Mouse (Mus musculus) liver, postnatal 0 days (tissue): Measurements from ENCODE around the gene Lmf1. TPM values are rescaled to one million over a fixed set of nuclear protein-coding genes. Genes with fewer than 3 reads are reported as not detected.
A peak's percentile ranks its signal among the peaks of the same experiment; 100 is the strongest.

Experiments used
- ATAC-seq: fragments of 200-750 bp; cut with Nextera tagmentation; 2 replicates; pipeline ENCODE4 v1.8.0; 2017; ENCODE audit warnings: mild to moderate bottlenecking, moderate library complexity
- DNase-seq: peaks from one replicate; pipeline ENCODE4 v3.0.0-alpha.2; 2016
- H3K27ac ChIP-seq: fragments of 300-500 bp; sonication (generic); 2 replicates; pipeline ENCODE4 v1.5.1; 2014; ENCODE audit warnings: antibody characterized with exemption, moderate library complexity, mild to moderate bottlenecking, low read depth
- H3K27me3 ChIP-seq: fragments of 300-500 bp; sonication (generic); 2 replicates; pipeline ENCODE4 v1.6.1; 2014; ENCODE audit warnings: low read length, control low read depth, mixed read lengths; ENCODE audit not compliant: insufficient read depth
- H3K36me3 ChIP-seq: fragments of 300-500 bp; sonication (generic); replicated peaks from 2 replicates; pipeline ENCODE4 v1.6.1; 2014; ENCODE audit warnings: mild to moderate bottlenecking, control low read depth, low read length, moderate library complexity, mixed read lengths; ENCODE audit not compliant: insufficient read depth
- H3K4me1 ChIP-seq: fragments of 300-500 bp; sonication (generic); 2 replicates; pipeline ENCODE4 v1.6.1; 2014; ENCODE audit warnings: antibody characterized with exemption, mild to moderate bottlenecking, control low read depth; ENCODE audit not compliant: insufficient read depth
- H3K4me2 ChIP-seq: fragments of 300-500 bp; sonication (generic); 2 replicates; pipeline ENCODE4 v1.6.1; 2014; ENCODE audit warnings: low read depth, mild to moderate bottlenecking, low read length, moderate library complexity, mixed read lengths
- H3K4me3 ChIP-seq: fragments of 300-500 bp; sonication (generic); 2 replicates; pipeline ENCODE4 v1.5.1; 2014; ENCODE audit warnings: low read depth, low read length
- H3K9ac ChIP-seq: fragments of 300-500 bp; sonication (generic); replicated peaks from 2 replicates; pipeline ENCODE4 v1.6.1; 2014; ENCODE audit warnings: mild to moderate bottlenecking, moderate library complexity
- H3K9me3 ChIP-seq: fragments of 300-500 bp; sonication (generic); 2 replicates; pipeline ENCODE4 v1.6.1; 2016; ENCODE audit warnings: mild to moderate bottlenecking, control low read depth, low read length, mixed read lengths
- CTCF ChIP-seq: sonication (generic); IDR thresholded peaks from 2 replicates; pipeline ENCODE4 v1.5.1; 2016; ENCODE audit warnings: antibody characterized with exemption, low read depth
- EP300 ChIP-seq: IDR thresholded peaks from 2 replicates; pipeline ENCODE4 v1.6.1; 2016; ENCODE audit warnings: antibody characterized with exemption, low read depth, mild to moderate bottlenecking
- WGBS: fragments of 180-500 bp; shearing (Covaris S2); extraction: QIAGEN DNeasy Blood & Tissue Kit; methylation state at CpG from one replicate; pipeline ENCODE4 v1.1.7; 2014; ENCODE audit not compliant: insufficient replicate concordance; 5-methylcytosine and 5-hydroxymethylcytosine counted together
- polyA plus RNA-seq: library from polyadenylated mRNA; unstranded; fragments of >200 nt; fragmentation: Nextera tagmentation; extraction: Ambion mirVana; gene quantifications from 2 replicates; pipeline ENCODE4 v1.2.1, GENCODE M21; 2015

The Lmf1 gene
- polyA plus RNA-seq, 1 experiment from 2014 or later = 12.5 TPM

DNA sequence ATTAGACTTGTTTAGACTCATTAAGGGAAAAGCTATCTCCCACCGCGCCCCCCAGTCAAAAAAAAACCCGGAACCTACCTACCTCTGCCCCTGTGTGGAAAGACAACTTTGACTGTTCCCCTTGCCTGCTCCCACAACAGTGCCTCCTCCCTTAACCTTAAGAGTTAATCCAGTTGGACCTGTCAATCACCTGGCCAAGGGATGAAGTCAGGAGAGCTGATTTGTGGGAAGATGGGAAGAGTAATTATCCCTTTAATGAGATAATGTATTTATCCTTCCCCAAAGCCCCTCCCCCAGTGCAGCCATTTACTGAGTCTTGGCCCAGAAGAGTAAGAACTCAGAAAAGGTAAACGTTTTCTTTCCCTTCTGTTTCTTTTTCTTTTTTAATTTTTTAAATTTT is 110.0 kb downstream of the Lmf1 start:
- Histone ChIP-seq H3K4me3 (no peak overlapping the region), H3K4me2 (no peak overlapping the region), H3K36me3 (no peaks in the 10 kb centered on the region), H3K9ac (no peak overlapping the region), H3K9me3 (no peaks in the 10 kb centered on the region), H3K27ac (no peak overlapping the region), H3K27me3 (peaks cover 9% of the 10 kb centered on the region; the same call in 1 of the 2 replicates), H3K4me1 (no peaks in the 10 kb centered on the region)
- WGBS = 62% methylated on average over 4 of the region's 4 CpGs
- TF ChIP-seq CTCF (no peak), EP300 (no peak)
- ATAC-seq = no peak
- DNase-seq = no peak

DNA sequence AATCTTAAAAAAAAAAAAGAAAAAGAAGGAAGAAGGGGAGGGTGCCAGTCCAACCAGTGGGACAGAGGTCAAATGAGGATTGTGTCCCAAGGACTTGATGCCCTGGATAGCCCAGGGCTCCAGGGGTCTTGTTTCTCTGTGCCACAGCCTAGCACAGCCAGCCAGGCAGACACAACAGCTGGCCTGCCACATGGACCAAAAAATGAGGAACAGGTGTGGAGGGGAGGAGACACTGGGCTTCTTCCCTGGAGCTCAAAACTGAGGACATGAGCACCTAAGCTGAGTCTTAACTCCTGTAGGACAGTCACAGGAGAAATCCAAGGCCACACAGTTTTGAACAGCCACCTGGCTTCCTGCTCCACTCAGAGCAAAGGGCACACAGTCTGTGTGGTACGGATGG is 117.4 kb downstream of the Lmf1 start:
- 25% methylated on average over 1 of the region's 1 CpGs for WGBS
- no peak for DNase-seq
- no peaks in the 10 kb centered on the region for H3K27me3 ChIP-seq
- no peaks in the 10 kb centered on the region for H3K4me1 ChIP-seq
- H3K36me3 ChIP-seq = no peaks in the 10 kb centered on the region
- no peak for ATAC-seq
- H3K4me3 ChIP-seq = no peak overlapping the region
- no peak for TF ChIP-seq CTCF
- no peak for TF ChIP-seq EP300
- H3K27ac ChIP-seq = no peak overlapping the region
- no peak overlapping the region for H3K9ac ChIP-seq
- no peaks in the 10 kb centered on the region for H3K9me3 ChIP-seq
- no peak overlapping the region for H3K4me2 ChIP-seq

DNA sequence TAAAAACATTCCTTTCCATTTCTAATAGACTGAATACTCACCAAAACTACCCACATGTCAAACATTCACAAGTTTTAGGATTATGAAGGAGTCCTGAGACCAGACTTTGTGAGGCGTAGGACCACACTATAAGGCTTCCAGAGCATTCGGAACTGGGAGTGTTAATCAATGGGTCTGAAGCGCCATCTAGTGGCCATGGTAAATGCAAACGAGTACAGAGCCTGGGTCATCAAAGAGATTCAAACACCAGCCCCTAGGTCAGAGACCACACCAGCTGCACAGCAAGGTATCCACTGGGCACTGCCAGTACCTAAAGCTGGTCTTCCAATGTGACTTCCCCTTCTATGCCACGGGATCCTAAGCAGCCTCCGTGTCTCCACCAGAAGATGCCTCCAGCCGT is 119.6 kb downstream of the Lmf1 start:
- Histone ChIP-seq H3K27ac (no peak overlapping the region), H3K36me3 (no peaks in the 10 kb centered on the region), H3K27me3 (no peaks in the 10 kb centered on the region), H3K9me3 (no peaks in the 10 kb centered on the region), H3K4me1 (no peaks in the 10 kb centered on the region), H3K4me2 (no peak overlapping the region), H3K4me3 (no peak overlapping the region), H3K9ac (no peak overlapping the region)
- DNase-seq = peak; percentile 79
- WGBS = 15% methylated on average over 7 of the region's 7 CpGs
- TF ChIP-seq EP300 (no peak), CTCF (peak; percentile 88)
- no peak for ATAC-seq

DNA sequence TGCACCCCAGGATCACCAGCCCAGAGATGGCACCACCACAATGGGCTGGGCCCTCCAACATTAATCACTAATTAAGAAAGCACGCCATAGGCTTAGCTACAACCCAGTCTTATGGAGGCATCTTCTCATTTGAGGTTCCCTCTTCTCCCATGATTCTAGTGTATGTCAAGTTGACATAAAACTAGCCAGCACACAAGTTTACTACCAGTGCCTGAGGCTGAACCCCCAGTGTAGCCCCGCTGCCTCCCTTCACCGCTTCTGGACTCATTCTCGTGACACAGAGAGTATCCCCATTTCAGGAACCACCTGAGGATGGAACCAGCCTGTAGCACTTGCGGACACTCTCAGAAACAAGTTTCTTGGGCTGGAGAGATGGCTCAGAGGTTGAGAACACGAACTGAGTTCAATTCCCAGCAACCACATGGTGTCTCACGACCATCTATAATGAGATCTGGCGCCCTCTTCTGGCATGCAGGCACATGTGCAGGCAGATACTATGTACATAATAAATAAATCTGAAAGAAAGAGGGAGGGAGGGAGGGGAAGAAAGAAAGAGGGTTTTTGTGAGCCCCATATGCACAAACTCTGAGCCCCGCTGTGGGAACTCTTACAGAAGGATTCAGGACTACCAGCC is 122.1 kb downstream of the Lmf1 start:
- Histone ChIP-seq H3K9me3 (no peaks in the 10 kb centered on the region), H3K4me1 (no peaks in the 10 kb centered on the region), H3K27ac (no peak overlapping the region), H3K27me3 (no peaks in the 10 kb centered on the region), H3K4me3 (no peak overlapping the region), H3K36me3 (no peaks in the 10 kb centered on the region), H3K9ac (no peak overlapping the region), H3K4me2 (no peak overlapping the region)
- WGBS = 59% methylated on average over 9 of the region's 9 CpGs
- no peak for DNase-seq
- ATAC-seq = no peak
- TF ChIP-seq EP300 (no peak), CTCF (peak; percentile 55)

DNA sequence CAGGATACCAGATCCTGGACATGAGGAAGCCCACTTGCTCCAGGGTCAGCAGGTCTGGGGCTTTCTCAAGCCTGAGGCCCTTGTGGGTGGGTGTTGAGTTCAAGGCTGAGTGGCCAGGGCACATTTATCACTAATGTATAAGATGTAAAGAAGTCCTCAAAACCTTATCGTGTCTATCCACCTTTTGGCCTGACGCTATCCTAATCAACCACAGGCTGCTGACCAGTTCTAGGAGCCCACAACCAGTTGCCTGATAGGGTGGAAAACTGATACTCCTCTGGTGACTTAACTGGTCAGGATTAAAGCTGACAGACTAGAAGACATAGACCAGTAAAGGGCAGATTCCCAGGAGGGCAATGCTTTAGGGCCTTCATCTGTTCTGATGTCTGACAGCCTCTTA is 131.1 kb downstream of the Lmf1 start:
- H3K9ac ChIP-seq = no peak overlapping the region
- WGBS = 77% methylated on average over 2 of the region's 2 CpGs
- H3K9me3 ChIP-seq = no peaks in the 10 kb centered on the region
- DNase-seq (no peak), ATAC-seq (no peak)
- H3K4me3 ChIP-seq = no peak overlapping the region
- H3K36me3 ChIP-seq = no peaks in the 10 kb centered on the region
- no peaks in the 10 kb centered on the region for H3K27me3 ChIP-seq
- H3K27ac ChIP-seq = no peak overlapping the region
- TF ChIP-seq CTCF = no peak
- TF ChIP-seq EP300 = no peak
- no peak overlapping the region for H3K4me2 ChIP-seq
- no peaks in the 10 kb centered on the region for H3K4me1 ChIP-seq

DNA sequence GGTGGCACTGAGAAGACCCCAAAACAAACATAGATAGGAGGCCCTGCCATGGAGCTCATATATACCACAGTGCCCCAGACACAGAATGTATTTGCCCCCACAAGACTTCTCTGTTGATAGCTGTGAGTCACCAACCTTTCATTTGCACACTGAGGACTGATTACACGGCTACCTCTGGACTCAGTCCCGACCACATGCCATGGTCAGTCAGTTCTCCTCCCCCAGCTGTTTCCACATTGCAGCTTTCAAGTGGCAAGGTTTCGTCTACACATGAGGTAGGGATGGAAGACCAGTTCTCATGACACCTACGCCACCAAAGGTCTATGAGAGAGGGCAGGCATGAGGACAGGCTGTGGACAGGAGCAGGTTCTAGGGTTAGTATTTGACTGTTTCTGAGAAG is 132.3 kb downstream of the Lmf1 start:
- DNase-seq = no peak
- Histone ChIP-seq H3K4me3 (no peak overlapping the region), H3K27ac (no peak overlapping the region), H3K9me3 (no peaks in the 10 kb centered on the region), H3K4me2 (no peak overlapping the region), H3K36me3 (no peaks in the 10 kb centered on the region), H3K4me1 (no peaks in the 10 kb centered on the region), H3K27me3 (peaks cover 5% of the 10 kb centered on the region), H3K9ac (no peak overlapping the region)
- WGBS = 59% methylated on average over 4 of the region's 4 CpGs
- no peak for TF ChIP-seq EP300
- no peak for TF ChIP-seq CTCF
- no peak for ATAC-seq

Other genes with a start within 250 kb of the Lmf1 start
- 0.06 TPM in 1 of 2 replicates, not detected in the other for gene Tpsab1, start 233.5 kb upstream of the Lmf1 start, polyA plus RNA-seq
- 0.75 and 1.6 TPM in 2 replicates for gene Tpsb2, start 212.8 kb upstream of the Lmf1 start, polyA plus RNA-seq
- gene Tpsg1, start 209.8 kb upstream of the Lmf1 start, polyA plus RNA-seq = 0.21 TPM in 1 of 2 replicates, not detected in the other
- gene Cacna1h, start 145.3 kb upstream of the Lmf1 start, polyA plus RNA-seq = 0.15 and 0.17 TPM in 2 replicates
- 0.07 and 0.15 TPM in 2 replicates for gene Tekt4, start 124.5 kb upstream of the Lmf1 start, polyA plus RNA-seq
- not detected in 2 replicates for gene Sstr5, start 81.8 kb upstream of the Lmf1 start, polyA plus RNA-seq
- 0.08 TPM in 1 of 2 replicates, not detected in the other for gene Sox8, start 8.4 kb upstream of the Lmf1 start, polyA plus RNA-seq
- gene Gng13, start 138.1 kb downstream of the Lmf1 start, polyA plus RNA-seq = 0.39 TPM in 1 of 2 replicates, not detected in the other
- 7.4 TPM in 2 replicates for gene Chtf18, start 148.3 kb downstream of the Lmf1 start, polyA plus RNA-seq
- 3.8 and 3.9 TPM in 2 replicates for gene Rpusd1, start 148.6 kb downstream of the Lmf1 start, polyA plus RNA-seq
- not detected in 2 replicates for gene Mslnl, start 157.0 kb downstream of the Lmf1 start, polyA plus RNA-seq
- 12.3 and 14.7 TPM in 2 replicates for gene Msln, start 175.3 kb downstream of the Lmf1 start, polyA plus RNA-seq
- 12.8 and 15.3 TPM in 2 replicates for gene Narfl, start 194.7 kb downstream of the Lmf1 start, polyA plus RNA-seq
- 8.3 and 9.4 TPM in 2 replicates for gene Haghl, start 206.6 kb downstream of the Lmf1 start, polyA plus RNA-seq
- gene Ccdc78, start 207.5 kb downstream of the Lmf1 start, polyA plus RNA-seq = not detected in 2 replicates
- gene Fam173a, start 213.8 kb downstream of the Lmf1 start, polyA plus RNA-seq = 51.5 and 51.6 TPM in 2 replicates
- gene AC134908.4, start 216.6 kb downstream of the Lmf1 start, polyA plus RNA-seq = not detected in 2 replicates
- 11.9 TPM in 2 replicates for gene Metrn, start 218.1 kb downstream of the Lmf1 start, polyA plus RNA-seq
- 0.05 TPM in 1 of 2 replicates, not detected in the other for gene Fbxl16, start 230.0 kb downstream of the Lmf1 start, polyA plus RNA-seq
- gene Wdr24, start 244.5 kb downstream of the Lmf1 start, polyA plus RNA-seq = 5.5 and 7.2 TPM in 2 replicates
- 12.8 and 13.8 TPM in 2 replicates for gene Jmjd8, start 249.8 kb downstream of the Lmf1 start, polyA plus RNA-seq